Mouse (Mus musculus): ENCODE measurements at regions not wholly inside any gene's neighbourhood (a gene's known extent, or its start where the extent isn't known, plus 50 kb on each side); places are given as distances from the start of the nearest gene placed in this dataset.

DNA sequence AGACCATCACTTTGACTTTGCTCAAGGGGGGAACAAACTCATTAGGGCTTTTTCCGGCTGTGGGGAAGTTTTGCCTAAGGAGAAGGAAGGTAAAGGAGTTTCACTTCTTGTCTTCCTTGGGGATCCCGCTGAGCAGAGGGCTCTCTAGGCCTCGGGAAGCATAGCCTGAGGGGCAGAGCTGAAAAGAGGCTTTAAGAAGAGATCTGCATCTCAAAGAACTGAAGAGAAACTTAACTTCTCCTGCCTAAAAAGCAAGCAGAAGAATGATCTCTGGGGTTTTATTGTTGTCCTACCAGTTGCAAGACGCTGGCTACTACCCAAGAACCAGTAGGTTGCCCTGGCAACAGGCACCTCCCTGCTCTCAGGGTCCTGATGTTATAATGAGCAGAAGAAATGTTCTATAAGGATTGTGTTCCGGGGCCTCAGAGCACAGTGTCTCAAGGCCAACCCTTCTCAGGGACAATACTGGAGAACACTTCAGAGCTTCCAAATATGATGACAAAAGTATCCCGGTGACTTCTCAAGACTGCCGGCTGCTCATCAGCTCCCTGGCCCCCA is 547.8 kb downstream of the Tmem132b start:
- Histone ChIP-seq H3K4me3 (ENCODE audit: low read depth, low read length) (no peak overlapping the region), H3K9me3 (replicated peaks; ENCODE audit: control insufficient read depth, insufficient read depth, low read length, poor library complexity, severe bottlenecking) (peaks cover 18% of the 10 kb centered on the region), H3K4me1 (ENCODE audit: control insufficient read depth, insufficient read depth, low read length) (no peaks in the 10 kb centered on the region), H3K36me3 (ENCODE audit: control insufficient read depth, insufficient read depth, low read length, poor library complexity, severe bottlenecking) (no peaks in the 10 kb centered on the region), H3K27me3 (ENCODE audit: control insufficient read depth, insufficient read depth, low read length, poor library complexity, severe bottlenecking) (no peaks in the 10 kb centered on the region; the same call in 1 of the 2 replicates), H3K9ac (ENCODE audit: low read depth, poor library complexity, severe bottlenecking) (no peak overlapping the region), H3K27ac (ENCODE audit: insufficient read depth, low read length) (no peak overlapping the region)
- TF ChIP-seq CTCF (IDR thresholded peaks at IDR 0.05; ENCODE audit: low read depth, low read length) (no peak), EP300 (IDR thresholded peaks at IDR 0.05; ENCODE audit: insufficient read depth, low read depth, low read length) (no peak), POLR2A (IDR thresholded peaks at IDR 0.05; ENCODE audit: insufficient read depth, low read length) (no peak)

DNA sequence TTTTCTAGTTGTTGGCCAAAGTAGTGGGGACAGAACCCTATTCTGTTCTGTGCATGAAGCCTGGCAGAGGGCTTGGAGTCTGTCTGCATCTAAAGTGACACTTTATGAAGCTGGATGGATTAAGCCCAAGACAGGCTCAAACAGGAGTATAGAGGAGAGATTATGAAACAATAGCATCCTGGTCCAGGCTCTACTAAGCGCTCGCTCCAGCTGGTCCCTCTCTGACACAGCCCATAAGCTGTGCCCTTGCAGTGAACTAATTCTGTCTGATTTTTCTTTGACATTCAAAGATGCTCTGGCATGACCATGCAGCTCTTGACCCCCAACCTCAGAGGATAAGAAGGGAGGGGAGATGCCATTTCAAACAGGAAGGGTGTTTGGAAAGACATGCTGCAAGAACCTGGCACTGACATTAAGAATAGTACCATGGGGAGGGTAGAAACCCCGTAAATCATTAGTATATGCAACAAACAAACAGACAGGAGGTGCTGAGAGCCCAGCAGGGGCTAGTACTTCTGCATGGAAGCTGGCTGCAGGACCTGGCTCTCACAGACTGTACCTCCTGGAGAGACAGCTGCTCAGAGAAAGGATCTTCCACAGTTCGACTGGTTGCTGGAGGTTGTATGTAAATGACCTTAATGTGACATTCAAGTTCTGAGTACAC is 556.8 kb downstream of the Tmem132b start:
- Histone ChIP-seq H3K36me3 (ENCODE audit: control insufficient read depth, insufficient read depth, low read length, poor library complexity, severe bottlenecking) (no peaks in the 10 kb centered on the region), H3K4me1 (ENCODE audit: control insufficient read depth, insufficient read depth, low read length) (no peaks in the 10 kb centered on the region), H3K4me3 (ENCODE audit: low read depth, low read length) (no peak overlapping the region), H3K9me3 (replicated peaks; ENCODE audit: control insufficient read depth, insufficient read depth, low read length, poor library complexity, severe bottlenecking) (peaks cover 2% of the 10 kb centered on the region), H3K9ac (ENCODE audit: low read depth, poor library complexity, severe bottlenecking) (no peak overlapping the region), H3K27me3 (ENCODE audit: control insufficient read depth, insufficient read depth, low read length, poor library complexity, severe bottlenecking) (no peaks in the 10 kb centered on the region; the same call in 1 of the 2 replicates), H3K27ac (ENCODE audit: insufficient read depth, low read length) (no peak overlapping the region)
- TF ChIP-seq CTCF (IDR thresholded peaks at IDR 0.05; ENCODE audit: low read depth, low read length), result no peak
- TF ChIP-seq EP300 (IDR thresholded peaks at IDR 0.05; ENCODE audit: insufficient read depth, low read depth, low read length), result no peak
- TF ChIP-seq POLR2A (IDR thresholded peaks at IDR 0.05; ENCODE audit: insufficient read depth, low read length), result no peak

DNA sequence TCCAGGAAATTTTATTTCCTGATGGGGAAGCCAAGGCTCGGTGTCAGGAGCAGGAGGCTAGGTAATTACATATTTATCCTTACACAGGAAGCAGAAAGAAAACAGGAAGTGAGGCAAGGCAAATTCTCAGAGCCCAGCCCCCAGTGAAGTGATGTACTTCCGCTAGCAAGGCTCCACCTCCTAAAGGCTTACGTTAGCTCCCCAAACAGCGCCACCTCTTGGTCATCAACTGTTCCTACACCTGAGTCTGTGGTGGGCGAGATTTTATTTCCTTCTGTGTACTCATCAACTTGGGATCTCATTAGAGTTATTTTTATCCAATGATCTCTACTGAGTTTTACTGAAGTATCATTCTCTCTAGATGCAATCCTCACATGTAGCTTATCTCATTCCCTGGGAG is 561.6 kb downstream of the Tmem132b start:
- Histone ChIP-seq H3K27me3 (ENCODE audit: control insufficient read depth, insufficient read depth, low read length, poor library complexity, severe bottlenecking) (no peaks in the 10 kb centered on the region), H3K9ac (ENCODE audit: low read depth, poor library complexity, severe bottlenecking) (no peak overlapping the region), H3K9me3 (replicated peaks; ENCODE audit: control insufficient read depth, insufficient read depth, low read length, poor library complexity, severe bottlenecking) (no peaks in the 10 kb centered on the region), H3K4me1 (ENCODE audit: control insufficient read depth, insufficient read depth, low read length) (no peaks in the 10 kb centered on the region), H3K4me3 (ENCODE audit: low read depth, low read length) (no peak overlapping the region), H3K27ac (ENCODE audit: insufficient read depth, low read length) (no peak overlapping the region), H3K36me3 (ENCODE audit: control insufficient read depth, insufficient read depth, low read length, poor library complexity, severe bottlenecking) (no peaks in the 10 kb centered on the region)
- TF ChIP-seq EP300 (IDR thresholded peaks at IDR 0.05; ENCODE audit: insufficient read depth, low read depth, low read length) (no peak), CTCF (IDR thresholded peaks at IDR 0.05; ENCODE audit: low read depth, low read length) (peak; percentile 36)

DNA sequence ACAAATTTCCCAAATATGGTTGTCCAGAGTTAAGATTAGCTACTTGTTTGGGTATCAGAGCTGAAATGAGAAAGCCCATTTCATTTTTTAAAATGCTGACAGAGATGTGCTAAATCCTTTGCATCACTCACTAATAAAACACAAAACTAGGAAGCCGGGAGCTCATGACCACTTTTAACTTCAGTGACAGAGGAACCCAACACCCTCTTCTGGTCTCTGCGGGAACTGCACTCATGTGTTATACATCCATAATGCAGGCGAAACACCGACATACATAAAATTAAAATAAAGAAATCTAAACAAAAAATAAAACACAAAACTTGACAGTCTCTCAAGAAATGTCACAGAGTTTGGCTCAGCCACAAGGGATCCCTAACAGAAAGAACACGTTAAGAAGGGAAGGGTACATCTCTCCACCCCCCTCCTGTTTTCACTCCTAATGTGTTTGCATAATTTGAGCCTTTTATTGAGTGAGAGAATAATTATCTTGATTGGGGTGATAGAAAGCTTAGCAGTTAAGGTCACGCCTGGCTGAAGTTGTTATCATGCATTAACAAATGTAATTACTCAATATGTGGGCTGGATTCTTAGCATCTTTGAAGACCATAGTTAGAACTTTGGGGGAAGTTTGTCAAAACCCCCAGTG is 565.2 kb downstream of the Tmem132b start:
- H3K36me3 ChIP-seq (ENCODE audit: control insufficient read depth, insufficient read depth, low read length, poor library complexity, severe bottlenecking), result no peaks in the 10 kb centered on the region
- H3K4me1 ChIP-seq (ENCODE audit: control insufficient read depth, insufficient read depth, low read length), result no peaks in the 10 kb centered on the region
- H3K4me3 ChIP-seq (ENCODE audit: low read depth, low read length), result no peak overlapping the region
- H3K9me3 ChIP-seq (replicated peaks; ENCODE audit: control insufficient read depth, insufficient read depth, low read length, poor library complexity, severe bottlenecking), result no peaks in the 10 kb centered on the region
- H3K27me3 ChIP-seq (ENCODE audit: control insufficient read depth, insufficient read depth, low read length, poor library complexity, severe bottlenecking), result no peaks in the 10 kb centered on the region
- no peak overlapping the region for H3K9ac ChIP-seq (ENCODE audit: low read depth, poor library complexity, severe bottlenecking)
- no peak overlapping the region for H3K27ac ChIP-seq (ENCODE audit: insufficient read depth, low read length)
- TF ChIP-seq POLR2A (IDR thresholded peaks at IDR 0.05; ENCODE audit: insufficient read depth, low read length) (no peak), CTCF (IDR thresholded peaks at IDR 0.05; ENCODE audit: low read depth, low read length) (no peak), EP300 (IDR thresholded peaks at IDR 0.05; ENCODE audit: insufficient read depth, low read depth, low read length) (no peak)

DNA sequence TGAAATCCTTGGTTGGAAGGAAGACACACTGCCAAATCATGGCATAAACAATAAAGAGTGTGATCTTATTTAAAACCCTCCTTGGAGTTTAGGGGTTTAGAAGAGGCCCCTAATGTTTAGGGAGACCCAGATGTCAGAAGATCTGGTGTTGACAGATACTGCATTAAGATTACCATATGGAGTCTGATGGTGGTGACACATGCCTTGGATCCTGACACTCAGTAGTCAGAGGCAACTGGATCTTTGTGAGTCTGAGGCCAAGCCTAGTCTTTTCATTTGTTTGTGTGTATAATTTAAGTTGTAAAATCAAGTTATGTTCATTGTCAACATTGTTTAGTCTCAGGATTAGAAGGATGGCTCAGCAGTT is 565.7 kb downstream of the Tmem132b start:
- Histone ChIP-seq H3K27ac (ENCODE audit: insufficient read depth, low read length) (no peak overlapping the region), H3K27me3 (ENCODE audit: control insufficient read depth, insufficient read depth, low read length, poor library complexity, severe bottlenecking) (no peaks in the 10 kb centered on the region), H3K4me3 (ENCODE audit: low read depth, low read length) (no peak overlapping the region), H3K9me3 (replicated peaks; ENCODE audit: control insufficient read depth, insufficient read depth, low read length, poor library complexity, severe bottlenecking) (no peaks in the 10 kb centered on the region), H3K4me1 (ENCODE audit: control insufficient read depth, insufficient read depth, low read length) (no peaks in the 10 kb centered on the region), H3K36me3 (ENCODE audit: control insufficient read depth, insufficient read depth, low read length, poor library complexity, severe bottlenecking) (no peaks in the 10 kb centered on the region), H3K9ac (ENCODE audit: low read depth, poor library complexity, severe bottlenecking) (no peak overlapping the region)
- no peak for TF ChIP-seq CTCF (IDR thresholded peaks at IDR 0.05; ENCODE audit: low read depth, low read length)
- TF ChIP-seq EP300 (IDR thresholded peaks at IDR 0.05; ENCODE audit: insufficient read depth, low read depth, low read length), result no peak
- no peak for TF ChIP-seq POLR2A (IDR thresholded peaks at IDR 0.05; ENCODE audit: insufficient read depth, low read length)

DNA sequence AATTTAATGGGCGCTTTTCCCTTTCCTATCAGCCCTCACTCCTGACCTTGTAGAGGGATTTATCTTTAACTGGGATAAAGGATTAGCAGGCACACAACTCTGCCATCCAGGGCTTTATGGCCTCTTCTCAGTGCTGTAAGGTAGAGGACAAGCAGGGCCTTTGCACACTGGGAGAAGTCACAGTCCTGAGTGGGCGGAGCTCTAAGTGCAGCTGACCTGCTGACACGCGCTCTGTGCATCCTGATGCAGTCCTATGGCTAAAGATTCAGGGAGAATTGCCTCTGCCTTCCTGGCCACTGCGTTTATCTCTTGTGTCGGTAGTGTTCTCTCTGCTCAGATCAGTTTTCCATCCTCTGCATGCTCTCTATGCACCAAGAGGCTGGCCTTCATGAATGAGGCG is 566.9 kb downstream of the Tmem132b start:
- H3K4me3 ChIP-seq (ENCODE audit: low read depth, low read length), result no peak overlapping the region
- no peaks in the 10 kb centered on the region for H3K9me3 ChIP-seq (replicated peaks; ENCODE audit: control insufficient read depth, insufficient read depth, low read length, poor library complexity, severe bottlenecking)
- H3K9ac ChIP-seq (ENCODE audit: low read depth, poor library complexity, severe bottlenecking), result no peak overlapping the region
- no peak overlapping the region for H3K27ac ChIP-seq (ENCODE audit: insufficient read depth, low read length)
- H3K27me3 ChIP-seq (ENCODE audit: control insufficient read depth, insufficient read depth, low read length, poor library complexity, severe bottlenecking), result no peaks in the 10 kb centered on the region
- TF ChIP-seq POLR2A (IDR thresholded peaks at IDR 0.05; ENCODE audit: insufficient read depth, low read length), result no peak
- no peak for TF ChIP-seq CTCF (IDR thresholded peaks at IDR 0.05; ENCODE audit: low read depth, low read length)
- no peak for TF ChIP-seq EP300 (IDR thresholded peaks at IDR 0.05; ENCODE audit: insufficient read depth, low read depth, low read length)
- no peaks in the 10 kb centered on the region for H3K4me1 ChIP-seq (ENCODE audit: control insufficient read depth, insufficient read depth, low read length)
- H3K36me3 ChIP-seq (ENCODE audit: control insufficient read depth, insufficient read depth, low read length, poor library complexity, severe bottlenecking), result no peaks in the 10 kb centered on the region

Data from ES-Bruce4 (cell line).